Mouse (Mus musculus): ENCODE measurements around the gene Cenpw. TPM values are rescaled to one million over a fixed set of nuclear protein-coding genes. Genes with fewer than 3 reads are reported as not detected.
A peak's percentile ranks its signal among the peaks of the same experiment; 100 is the strongest.

Gene Cenpw
- polyA plus RNA-seq (2015; fragmentation: Nextera tagmentation; extraction: Ambion mirVana), result 43.6 and 49.7 TPM in 2 replicates

DNA sequence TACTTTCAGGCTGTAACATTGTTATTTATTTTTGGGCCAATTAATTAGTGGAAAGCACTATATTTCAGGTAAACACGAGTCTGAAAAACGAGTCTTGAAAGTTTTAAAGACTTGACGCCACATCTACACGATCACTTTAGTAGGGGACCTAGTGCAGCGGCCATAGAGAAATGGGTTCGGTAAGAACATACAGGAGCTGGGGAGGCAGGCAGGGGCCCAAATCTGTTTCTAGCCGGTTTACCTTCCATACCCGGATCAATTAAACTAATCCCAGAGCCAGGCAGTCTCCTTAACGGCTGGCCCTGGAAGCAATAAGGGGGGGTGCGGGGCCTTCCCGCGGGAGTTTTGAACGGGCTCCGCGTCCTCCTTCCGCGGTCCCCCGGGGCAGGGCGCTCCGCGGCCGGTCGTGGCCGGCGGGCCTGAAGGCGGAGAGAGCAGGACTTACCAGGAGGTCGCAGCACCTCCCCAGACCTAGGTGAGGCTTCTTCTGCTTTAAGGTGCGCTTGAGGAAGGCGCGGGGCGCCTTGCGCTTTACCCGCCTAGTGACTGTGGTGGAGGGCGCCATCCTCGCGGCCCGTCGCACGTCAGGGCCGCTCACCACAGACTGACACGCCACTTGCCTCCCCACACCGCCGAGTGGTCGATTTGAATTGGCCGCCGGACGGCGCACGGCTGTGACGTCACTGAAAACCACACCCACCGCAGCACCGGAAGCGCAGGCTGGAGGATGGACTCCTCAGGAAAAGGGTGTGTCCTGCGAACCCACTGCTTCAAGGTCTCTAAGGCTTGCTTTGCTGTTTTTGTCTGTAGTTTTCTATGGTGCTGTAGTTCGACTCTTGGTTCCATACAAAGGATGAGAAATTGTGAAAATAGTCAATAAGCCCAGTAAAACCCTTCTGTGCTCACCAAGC is at the start of gene Cenpw:
TSS of gene Cenpw (minus strand) at position 645 of the 911 bp plus-strand sequence.
- Histone ChIP-seq H3K4me1 (peaks cover 11% of the 10 kb centered on the region; the same call in 1 of the 2 replicates), H3K27ac (peak within 1 kb of the TSS; percentile 2; the same call in 1 of the 2 replicates)
- ATAC-seq (ENCODE audit: insufficient number of reproducible peaks, insufficient read depth, low FRiP score, low TSS enrichment, low read depth), result peak; percentile 100

DNA sequence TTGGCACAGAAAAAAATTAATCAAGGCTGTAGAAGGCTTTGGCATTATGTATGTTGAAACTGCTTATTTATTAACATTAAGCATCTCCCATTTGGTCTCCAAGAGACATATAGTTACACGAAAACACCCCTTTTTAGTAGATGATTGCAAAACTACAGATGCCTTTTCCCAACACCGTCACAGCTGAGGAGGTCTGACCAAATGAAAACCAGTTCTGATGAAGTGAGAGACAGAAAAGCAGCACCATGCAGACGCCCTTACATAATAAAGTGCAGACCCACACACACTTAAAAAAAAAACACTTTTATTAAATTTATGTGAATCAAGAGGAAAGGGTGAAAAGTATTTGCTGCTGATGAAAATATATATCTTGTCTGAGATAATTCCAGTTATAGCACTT is 49.3 kb upstream of the Cenpw start:
- Histone ChIP-seq H3K9ac (no peak overlapping the region), H3K4me3 (no peak overlapping the region), H3K9me3 (no peaks in the 10 kb centered on the region), H3K27ac (no peak overlapping the region), H3K4me1 (peaks cover 6% of the 10 kb centered on the region), H3K36me3 (no peaks in the 10 kb centered on the region), H3K27me3 (no peaks in the 10 kb centered on the region), H3K4me2 (no peak overlapping the region)
- no peak for ATAC-seq (ENCODE audit: insufficient number of reproducible peaks, insufficient read depth, low FRiP score, low TSS enrichment, low read depth)
- WGBS, result 42% methylated on average over 3 of the region's 3 CpGs

More for the DNA sequence above, at the start of gene Cenpw:
- Histone ChIP-seq H3K4me2 (peak within 1 kb of the TSS; percentile 72), H3K4me3 (peak within 1 kb of the TSS; percentile 74), H3K9me3 (no peaks in the 10 kb centered on the region), H3K27me3 (no peaks in the 10 kb centered on the region), H3K9ac (peak within 1 kb of the TSS; percentile 79), H3K36me3 (0 out of 2 replicates have a peak, but pooled peaks cover 3% of the 10 kb centered on the region)
- WGBS, result 1% methylated on average over 55 of the region's 55 CpGs

DNA sequence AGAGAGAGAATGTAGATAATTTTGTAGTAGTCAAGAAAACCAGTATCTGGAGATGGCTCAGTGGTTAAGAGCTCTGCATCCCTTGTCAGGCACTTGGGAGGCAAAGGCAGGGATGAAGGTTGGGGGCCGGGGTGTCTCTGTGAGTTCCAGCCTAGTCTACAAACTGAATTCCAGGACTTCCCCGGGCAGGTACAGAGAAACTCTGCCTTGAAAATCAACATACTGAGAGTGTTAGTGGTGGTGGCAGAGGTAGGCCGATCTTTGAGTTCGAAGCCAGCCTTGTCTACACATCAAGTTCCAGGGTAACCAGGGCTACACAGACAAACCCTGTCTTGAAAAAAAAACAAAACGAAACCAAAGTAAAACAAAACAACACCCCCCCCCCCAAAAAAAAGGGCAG is 859 bp downstream of the Cenpw start:
- Histone ChIP-seq H3K9ac (peak overlapping the region; percentile 79), H3K27me3 (no peaks in the 10 kb centered on the region), H3K9me3 (no peaks in the 10 kb centered on the region), H3K36me3 (0 out of 2 replicates have a peak, but pooled peaks cover 3% of the 10 kb centered on the region), H3K4me3 (peak overlapping the region; percentile 74), H3K4me2 (peak overlapping the region; percentile 72), H3K4me1 (peaks cover 11% of the 10 kb centered on the region; the same call in 1 of the 2 replicates), H3K27ac (no peak overlapping the region)
- no peak for ATAC-seq (ENCODE audit: insufficient number of reproducible peaks, insufficient read depth, low FRiP score, low TSS enrichment, low read depth)
- 55% methylated on average over 5 of the region's 5 CpGs for WGBS

DNA sequence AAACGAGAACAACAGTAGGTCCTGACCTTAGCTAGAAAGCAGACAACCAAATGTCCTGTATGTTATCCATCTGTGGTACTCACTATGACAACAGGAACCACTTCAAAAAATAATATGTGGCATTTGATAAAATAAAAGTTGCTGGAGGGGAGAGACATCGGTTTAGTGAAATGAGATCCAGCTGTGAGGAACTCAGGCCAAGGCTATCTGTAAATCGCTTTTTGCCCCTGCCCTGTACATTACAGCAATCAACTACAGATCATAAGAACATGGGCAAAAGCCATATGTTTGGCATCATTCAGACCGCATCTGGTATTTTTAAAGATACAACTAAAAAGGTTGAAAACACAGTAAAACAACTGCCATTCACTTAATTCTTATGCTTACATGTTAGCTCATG is 32.7 kb downstream of the Cenpw start:
- H3K27ac ChIP-seq, result no peak overlapping the region
- H3K4me1 ChIP-seq, result no peaks in the 10 kb centered on the region
- no peak overlapping the region for H3K4me3 ChIP-seq
- H3K9me3 ChIP-seq, result no peaks in the 10 kb centered on the region
- H3K4me2 ChIP-seq, result no peak overlapping the region
- H3K9ac ChIP-seq, result no peak overlapping the region
- 29% methylated on average over 4 of the region's 4 CpGs for WGBS
- no peaks in the 10 kb centered on the region for H3K27me3 ChIP-seq
- ATAC-seq (ENCODE audit: insufficient number of reproducible peaks, insufficient read depth, low FRiP score, low TSS enrichment, low read depth), result no peak
- H3K36me3 ChIP-seq, result no peaks in the 10 kb centered on the region

Data from embryonic facial prominence, embryonic 13.5 days (tissue).